Mouse (Mus musculus): ENCODE measurements around the gene Mmd2. TPM values are rescaled to one million over a fixed set of nuclear protein-coding genes. Genes with fewer than 3 reads are reported as not detected.

The Mmd2 gene
- total RNA-seq, 1 experiment from 2014 or later, result 28.5 TPM

DNA sequence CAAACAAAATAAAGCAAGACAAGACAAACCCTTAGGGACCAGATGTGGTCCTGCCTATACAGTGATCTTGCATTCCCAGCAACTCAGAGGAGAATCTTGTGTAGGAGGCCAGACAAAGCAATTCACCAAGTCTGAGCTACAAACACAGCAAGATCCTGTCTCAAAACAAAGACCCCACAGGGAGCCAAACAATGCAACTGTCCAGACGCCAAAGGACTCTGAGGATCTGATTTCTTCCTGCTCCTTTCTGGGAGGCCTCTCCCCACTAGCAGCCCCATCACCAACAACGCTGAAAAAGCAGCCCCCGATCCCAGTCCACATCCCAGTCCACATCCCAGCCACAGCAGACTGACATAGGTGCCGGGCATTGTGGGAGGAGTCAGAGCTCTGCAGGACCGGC lies 62.3 kb downstream of the Mmd2 start:
- no peak for DNase-seq

DNA sequence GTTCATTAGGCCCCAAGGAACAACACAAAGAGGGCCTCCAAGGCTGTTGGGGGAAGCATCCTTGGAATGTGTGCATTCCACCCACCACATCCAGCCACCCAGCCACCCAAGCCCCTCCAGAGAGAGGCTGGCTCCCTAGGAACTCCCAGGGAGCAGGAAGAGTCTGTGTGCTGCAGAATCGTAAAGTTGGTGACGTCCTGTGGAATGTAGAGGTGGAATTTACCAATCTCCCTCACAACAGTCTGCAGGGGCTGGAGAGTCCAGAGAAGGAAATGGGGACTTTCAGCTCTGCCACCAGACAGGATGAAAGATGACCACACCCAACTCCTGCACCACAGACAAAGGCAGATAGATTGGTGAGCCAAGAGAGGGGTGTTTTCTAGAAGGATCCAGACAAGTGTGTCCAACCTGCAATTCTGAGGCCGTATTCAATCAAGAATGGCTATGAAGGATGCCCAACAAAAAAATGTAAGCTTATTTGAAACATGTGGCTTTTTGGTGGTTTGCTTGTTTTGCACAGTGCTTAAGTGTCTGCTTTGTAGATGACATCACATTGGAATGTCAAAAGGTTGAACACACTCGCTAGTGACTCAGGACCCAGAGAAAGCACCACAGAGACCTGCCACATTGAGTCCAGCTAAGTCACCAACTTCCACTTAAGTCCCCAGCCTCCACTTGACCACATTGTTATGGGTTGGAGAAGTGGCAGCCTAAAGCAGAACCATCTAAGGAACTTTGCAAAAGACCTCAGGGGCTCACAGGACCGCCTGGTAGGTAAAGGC lies 63.4 kb downstream of the Mmd2 start:
- no peak for DNase-seq

DNA sequence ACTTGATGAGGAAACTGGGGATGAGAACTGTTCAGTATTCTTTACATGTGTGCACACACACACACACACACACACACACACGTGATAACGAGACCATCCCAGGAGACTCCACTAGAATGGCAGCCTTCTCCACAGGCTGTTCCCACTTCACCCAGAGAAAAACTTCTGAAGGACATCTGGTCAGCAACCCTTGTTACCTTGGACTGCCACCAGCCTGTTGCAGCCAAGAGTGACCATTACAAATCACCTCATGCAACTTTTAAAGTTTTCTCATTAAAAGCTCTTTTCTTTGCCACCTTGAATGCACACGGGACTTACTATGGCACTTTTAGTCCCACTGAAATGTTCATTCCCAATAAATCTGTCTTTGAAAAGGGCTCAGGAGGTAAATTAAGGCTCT lies 71.3 kb downstream of the Mmd2 start:
- DNase-seq, result peak; percentile 48

DNA sequence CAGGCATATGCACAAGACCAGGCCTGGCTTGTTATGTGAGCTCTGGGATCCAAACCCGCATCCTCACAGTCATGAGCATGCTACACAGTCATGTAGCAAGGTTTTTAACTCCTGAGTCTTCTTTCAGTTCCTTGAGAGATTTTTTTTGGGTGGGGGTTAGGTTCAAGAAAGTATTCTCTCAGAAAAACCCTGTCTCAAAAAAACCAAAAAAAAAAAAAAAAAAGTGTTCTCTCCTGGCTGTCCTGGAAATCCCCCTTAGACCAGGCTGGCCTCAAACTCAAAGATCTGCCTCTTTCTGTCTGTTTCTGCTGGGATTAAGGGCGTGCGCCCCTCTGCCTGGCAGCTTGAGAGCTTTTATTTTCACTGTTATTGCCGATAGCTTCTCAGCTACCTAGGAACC lies 73.2 kb downstream of the Mmd2 start:
- DNase-seq, result no peak

DNA sequence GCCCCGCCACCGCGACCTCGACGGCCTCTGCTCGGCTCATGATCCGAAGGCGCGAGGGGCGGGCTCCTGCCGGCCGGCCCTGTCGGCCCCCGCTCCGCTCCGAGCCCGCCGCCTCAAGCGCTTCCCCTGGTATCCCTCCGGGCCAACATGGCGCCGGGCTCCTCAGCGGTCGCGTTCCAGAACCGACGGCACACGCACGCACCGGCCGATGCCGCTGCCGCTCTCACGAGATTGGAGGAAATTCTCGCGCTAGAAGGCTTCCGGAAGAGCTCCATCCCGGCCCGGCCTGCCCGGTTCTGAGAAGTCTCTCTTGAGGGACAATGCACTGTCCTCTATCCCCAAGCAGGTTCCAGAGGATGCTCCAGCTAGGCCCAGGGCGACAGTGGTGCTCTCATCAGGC lies 78.7 kb downstream of the Mmd2 start, which contains the start of gene Papolb:
TSS of gene Papolb (minus strand) at position 162 of the 400 bp plus-strand sequence.
- no peak for DNase-seq

DNA sequence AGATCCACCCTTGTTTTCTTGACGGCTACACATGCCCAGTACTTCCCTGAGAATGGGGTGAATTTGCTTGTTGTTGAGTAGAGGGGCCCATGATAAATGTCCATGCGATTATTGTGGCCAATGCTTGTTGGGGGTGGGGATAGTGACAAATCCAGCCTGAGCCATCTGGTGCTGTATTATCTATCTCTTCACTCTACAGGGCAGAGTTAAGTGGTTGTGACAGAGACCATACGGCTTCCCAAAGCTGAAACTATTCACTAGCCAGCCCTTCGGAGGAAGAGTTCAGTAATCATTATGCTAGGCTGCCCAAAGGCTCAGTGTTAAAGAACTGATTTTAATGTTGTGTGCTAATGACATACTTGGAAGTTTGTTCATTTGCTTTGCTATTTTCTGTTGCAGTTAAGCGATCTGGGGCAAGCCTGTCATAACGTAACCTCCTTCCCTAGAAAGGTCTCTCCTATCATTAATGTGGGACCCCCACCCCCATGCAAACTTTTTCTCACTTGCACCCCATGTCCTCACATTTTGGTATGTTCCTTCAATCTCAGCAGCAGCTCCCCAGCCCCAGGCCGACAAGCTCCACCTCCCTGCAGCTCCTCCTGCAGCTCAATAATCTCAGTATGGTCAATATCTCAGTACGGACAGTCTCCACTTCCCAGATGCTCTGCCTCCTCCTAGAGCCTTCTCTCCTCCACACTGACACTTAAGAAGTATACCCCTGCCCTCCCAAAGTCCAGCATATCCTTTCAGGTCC lies 83.7 kb downstream of the Mmd2 start:
- no peak for DNase-seq

DNA sequence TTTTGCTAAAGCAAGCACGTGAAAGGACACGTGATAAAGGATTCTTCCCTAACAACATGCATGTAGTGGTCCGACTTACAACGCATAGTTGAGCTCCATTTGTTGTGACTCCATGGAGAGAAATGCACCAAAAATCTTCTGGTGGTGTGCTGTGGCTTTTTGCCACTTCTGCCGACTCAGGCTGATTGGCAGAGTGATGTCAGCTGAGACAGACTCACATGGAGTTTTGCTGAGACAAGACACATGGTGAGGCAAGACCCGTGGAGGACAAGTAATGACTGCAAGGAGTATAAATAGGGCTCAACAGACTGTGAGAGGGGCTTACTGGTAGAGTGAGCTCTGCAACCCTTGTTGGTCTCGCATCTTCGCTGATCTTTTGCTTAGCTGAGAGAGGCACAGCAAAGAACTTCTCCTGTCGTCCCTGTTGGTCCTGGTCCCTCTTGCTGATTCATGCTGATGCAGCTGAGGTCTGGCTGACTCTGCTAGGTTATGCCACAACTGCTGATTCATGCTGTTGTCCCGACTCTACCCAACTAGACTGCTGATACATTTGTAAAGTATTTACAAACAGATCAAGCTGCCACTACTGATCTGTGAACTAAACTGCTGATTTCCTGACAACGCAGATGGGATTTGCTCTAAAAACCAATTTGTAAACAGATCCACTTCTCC lies 87.3 kb downstream of the Mmd2 start:
- peak; percentile 29 for DNase-seq

DNA sequence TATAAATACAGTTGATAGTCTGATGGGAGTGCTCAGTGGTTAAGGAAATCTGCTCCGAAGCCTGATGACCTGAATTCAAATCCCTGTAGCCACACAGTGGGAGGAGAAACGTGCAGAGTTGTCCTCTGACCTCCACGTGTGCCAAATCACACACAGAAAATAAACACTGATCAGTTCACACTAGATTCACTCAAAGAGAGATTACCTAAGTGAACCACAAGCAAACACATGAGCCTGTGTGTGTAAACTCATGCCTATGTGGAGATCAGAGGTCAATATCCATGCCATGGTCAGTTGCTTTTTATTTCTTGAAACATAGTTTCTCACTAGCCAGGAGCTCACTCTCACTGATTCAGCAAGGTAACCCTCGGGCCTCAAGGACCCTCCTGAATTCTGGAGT lies 88.2 kb downstream of the Mmd2 start:
- DNase-seq, result no peak

DNA sequence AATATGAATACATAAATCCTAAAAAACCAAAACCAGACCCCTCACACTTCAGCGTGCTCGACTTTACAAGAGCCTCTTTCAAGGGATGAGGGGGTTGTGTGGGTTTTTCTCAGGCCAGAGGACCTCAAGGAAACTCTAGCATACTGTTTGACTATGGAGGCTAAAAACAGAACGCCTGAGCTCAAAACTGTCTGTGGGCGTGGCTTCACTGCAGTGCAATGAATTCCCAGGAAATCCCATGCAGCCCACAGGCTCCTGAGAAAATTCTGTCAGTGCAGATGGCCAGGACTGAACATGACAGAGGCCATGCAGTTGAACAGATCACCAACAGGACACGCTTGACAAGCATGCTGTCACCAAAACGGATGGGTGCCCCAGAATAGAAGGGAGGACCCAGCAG lies 89.6 kb downstream of the Mmd2 start:
- no peak for DNase-seq

Other genes starting within 250 kb of the Mmd2 start
- gene Foxk1, start 207.3 kb downstream of the Mmd2 start, total RNA-seq (2021), result 24.2 and 27.3 TPM in 2 replicates
- 17.7 and 28.4 TPM in 2 replicates for gene Ap5z1, start 144.9 kb downstream of the Mmd2 start, total RNA-seq (2021)
- 0.19 and 0.30 TPM in 2 replicates for gene Papolb, start 78.7 kb downstream of the Mmd2 start, total RNA-seq (2021)
- gene Radil, start 57.7 kb downstream of the Mmd2 start, total RNA-seq (2021), result 2.9 and 8.1 TPM in 2 replicates
- 93.2 and 98.2 TPM in 2 replicates for gene Wipi2, start 18.9 kb upstream of the Mmd2 start, total RNA-seq (2021)
- gene Slc29a4, start 83.7 kb upstream of the Mmd2 start, total RNA-seq (2021), result 15.7 and 21.9 TPM in 2 replicates
- gene Tnrc18, start 208.9 kb upstream of the Mmd2 start, total RNA-seq (2021), result 114 and 123 TPM in 2 replicates

All from adrenal gland, postnatal 25 days (tissue).